Mouse (Mus musculus) kidney, embryonic 14.5 days (tissue): Measurements from ENCODE around the gene Lhx3. TPM values are rescaled to one million over a fixed set of nuclear protein-coding genes. Genes with fewer than 3 reads are reported as not detected.

Experiments
- ATAC-seq: fragments of 200-750 bp; cut with Nextera tagmentation; 2 replicates; pipeline ENCODE4 v1.8.0; 2017; ENCODE audit warnings: moderate number of reproducible peaks, mild to moderate bottlenecking, moderate TSS enrichment, moderate library complexity; ENCODE audit not compliant: low FRiP score, low TSS enrichment
- H3K27ac ChIP-seq: fragments of 300-500 bp; sonication (generic); 2 replicates; pipeline ENCODE4 v1.5.1; 2014; ENCODE audit warnings: low read depth, mild to moderate bottlenecking, low read length, moderate library complexity, mixed read lengths
- H3K27me3 ChIP-seq: fragments of 300-500 bp; sonication (generic); 2 replicates; pipeline ENCODE4 v1.6.1; 2014; ENCODE audit warnings: mild to moderate bottlenecking, low read length; ENCODE audit not compliant: control insufficient read depth, insufficient read depth
- H3K36me3 ChIP-seq: fragments of 300-500 bp; sonication (generic); 2 replicates; pipeline ENCODE4 v1.6.1; 2014; ENCODE audit warnings: low read length, mixed read lengths; ENCODE audit not compliant: control insufficient read depth, insufficient read depth
- H3K4me1 ChIP-seq: fragments of 300-500 bp; sonication (generic); 2 replicates; pipeline ENCODE4 v1.6.1; 2014; ENCODE audit warnings: low read length, mixed read lengths; ENCODE audit not compliant: control insufficient read depth, insufficient read depth
- H3K4me2 ChIP-seq: fragments of 300-500 bp; sonication (generic); replicated peaks from 2 replicates; pipeline ENCODE4 v1.6.1; 2014; ENCODE audit warnings: low read depth, mild to moderate bottlenecking, low read length
- H3K4me3 ChIP-seq: fragments of 300-500 bp; sonication (generic); 2 replicates; pipeline ENCODE4 v1.5.1; 2014; ENCODE audit warnings: mild to moderate bottlenecking, low read length
- H3K9ac ChIP-seq: fragments of 300-500 bp; sonication (generic); 2 replicates; pipeline ENCODE4 v1.6.1; 2014; ENCODE audit warnings: low read depth, mild to moderate bottlenecking, low read length, moderate library complexity
- H3K9me3 ChIP-seq: fragments of 300-500 bp; sonication (generic); 2 replicates; pipeline ENCODE4 v1.6.1; 2016; ENCODE audit warnings: low read length; ENCODE audit not compliant: control insufficient read depth
- WGBS: fragments of 180-500 bp; shearing (Covaris S2); extraction: QIAGEN DNeasy Blood & Tissue Kit; methylation state at CpG from one replicate; pipeline ENCODE4 v1.1.7; 2014; 5-methylcytosine and 5-hydroxymethylcytosine counted together
- polyA plus RNA-seq: library from polyadenylated mRNA; unstranded; fragments of >200 nt; fragmentation: Nextera tagmentation; extraction: Ambion mirVana; gene quantifications from 2 replicates; pipeline ENCODE4 v1.2.1, GENCODE M21; 2014

Gene Lhx3
- polyA plus RNA-seq, 1 experiment from 2014 or later: not detected

DNA sequence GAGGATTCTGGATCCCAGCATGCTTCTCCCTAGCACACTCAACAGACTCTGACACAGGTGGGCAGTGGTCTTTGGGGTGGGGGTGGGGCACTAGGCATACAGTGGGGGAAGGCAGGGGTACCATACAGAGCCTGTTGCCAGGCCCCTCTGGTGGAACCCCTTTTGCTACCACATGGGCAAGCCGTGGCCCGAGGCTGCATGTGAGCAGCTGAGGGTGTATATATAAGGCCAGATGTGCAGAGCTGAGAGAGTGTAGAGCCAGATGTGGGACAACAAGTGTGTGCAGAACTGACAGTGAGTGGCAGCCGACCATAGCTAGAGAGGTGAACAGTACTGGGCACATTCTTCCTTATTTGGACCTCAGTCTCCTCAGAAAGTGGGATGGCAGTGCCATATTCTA is 41.2 kb downstream of the Lhx3 start:
- H3K27me3 ChIP-seq: no peaks in the 10 kb centered on the region; the same call in 1 of the 2 replicates
- H3K36me3 ChIP-seq: no peaks in the 10 kb centered on the region
- no peaks in the 10 kb centered on the region for H3K9me3 ChIP-seq
- H3K9ac ChIP-seq: no peak overlapping the region
- H3K4me3 ChIP-seq: no peak overlapping the region
- H3K4me2 ChIP-seq: no peak overlapping the region
- H3K27ac ChIP-seq: no peak overlapping the region
- ATAC-seq: no peak
- 0 out of 2 replicates have a peak, but pooled peaks cover 4% of the 10 kb centered on the region for H3K4me1 ChIP-seq
- 79% methylated on average over 3 of the region's 3 CpGs for WGBS

- Histone ChIP-seq H3K4me3 (no peak overlapping the region), H3K9me3 (no peaks in the 10 kb centered on the region), H3K9ac (no peak overlapping the region), H3K4me1 (no peaks in the 10 kb centered on the region), H3K27me3 (no peaks in the 10 kb centered on the region), H3K27ac (no peak overlapping the region), H3K36me3 (no peaks in the 10 kb centered on the region), H3K4me2 (no peak overlapping the region)
- no peak for ATAC-seq
- 86% methylated on average over 9 of the region's 9 CpGs for WGBS
These were observed 50.0 kb downstream of the Lhx3 start for GRCm38 (mm10) chr2:26158064-26158463.

DNA sequence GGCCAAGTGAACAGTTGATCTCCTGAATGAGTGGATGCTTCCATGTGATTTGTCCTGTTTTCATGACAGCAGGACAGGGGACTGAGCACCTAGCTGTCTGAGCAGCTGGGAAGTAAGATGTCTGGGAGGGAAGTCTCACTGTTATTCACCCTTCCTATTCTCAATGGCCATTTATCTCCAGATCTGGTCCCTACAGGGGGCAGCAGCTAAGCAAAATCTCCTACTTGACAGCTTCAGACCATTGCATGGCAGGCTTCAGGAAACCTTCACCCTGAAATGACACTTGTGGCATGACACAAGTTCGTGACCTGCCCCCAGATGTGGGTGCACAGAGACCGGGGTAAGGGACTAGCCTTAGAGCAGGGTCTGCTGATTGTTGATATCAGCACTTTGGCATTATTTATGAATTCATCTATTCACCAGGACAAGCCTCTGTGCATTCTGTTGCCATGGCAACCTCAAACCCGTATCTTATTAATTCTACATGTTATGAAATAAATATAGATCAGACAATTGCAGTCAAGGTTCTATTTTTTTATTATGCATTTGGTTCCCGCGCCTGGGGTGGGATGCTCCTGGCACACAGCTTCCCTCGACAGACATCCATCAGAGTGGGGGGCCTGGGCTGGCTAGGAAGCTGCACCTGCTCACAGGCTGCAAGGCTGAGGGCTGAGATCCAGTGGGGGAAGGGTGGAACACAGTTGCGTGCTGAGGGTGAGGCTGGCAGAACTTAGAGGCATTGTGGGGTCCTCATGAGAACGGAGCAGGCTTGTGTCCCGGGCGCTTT is 51.7 kb downstream of the Lhx3 start:
- Histone ChIP-seq H3K4me3 (no peak overlapping the region), H3K9ac (no peak overlapping the region), H3K27me3 (no peaks in the 10 kb centered on the region), H3K4me2 (no peak overlapping the region), H3K27ac (no peak overlapping the region), H3K9me3 (no peaks in the 10 kb centered on the region), H3K4me1 (no peaks in the 10 kb centered on the region), H3K36me3 (no peaks in the 10 kb centered on the region)
- no peak for ATAC-seq
- 82% methylated on average over 10 of the region's 10 CpGs for WGBS

GRCm38 (mm10) chr2:26155737-26156136 is 52.4 kb downstream of the Lhx3 start:
- no peak for ATAC-seq
- Histone ChIP-seq H3K27me3 (no peaks in the 10 kb centered on the region), H3K4me2 (no peak overlapping the region), H3K9ac (no peak overlapping the region), H3K4me3 (no peak overlapping the region), H3K36me3 (no peaks in the 10 kb centered on the region), H3K27ac (no peak overlapping the region), H3K4me1 (no peaks in the 10 kb centered on the region), H3K9me3 (no peaks in the 10 kb centered on the region)
- 68% methylated on average over 3 of the region's 3 CpGs for WGBS

DNA sequence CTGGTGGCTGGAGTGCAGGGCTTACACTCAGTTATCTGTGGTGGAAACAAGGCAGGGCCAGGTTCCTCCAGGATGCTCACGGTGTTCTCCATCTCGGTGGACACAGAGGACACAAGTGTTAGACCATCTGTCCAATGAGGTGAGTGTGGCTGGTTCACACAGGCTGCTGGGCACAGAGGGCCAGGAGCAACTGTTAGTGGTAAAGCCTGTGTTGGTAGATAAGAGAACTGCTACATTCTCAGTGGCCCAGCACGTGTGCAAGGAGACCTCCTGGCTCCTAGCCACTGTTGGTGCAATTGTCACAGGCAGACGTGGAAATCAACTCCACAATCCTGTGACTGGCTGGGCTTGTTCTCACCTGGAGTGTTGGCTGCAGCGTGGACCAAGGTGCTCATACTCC is 53.5 kb downstream of the Lhx3 start:
- no peaks in the 10 kb centered on the region for H3K36me3 ChIP-seq
- H3K9ac ChIP-seq: no peak overlapping the region
- no peaks in the 10 kb centered on the region for H3K9me3 ChIP-seq
- no peak overlapping the region for H3K4me3 ChIP-seq
- H3K27ac ChIP-seq: no peak overlapping the region
- H3K4me1 ChIP-seq: no peaks in the 10 kb centered on the region
- WGBS: 70% methylated on average over 5 of the region's 5 CpGs
- no peaks in the 10 kb centered on the region for H3K27me3 ChIP-seq
- ATAC-seq: no peak
- H3K4me2 ChIP-seq: no peak overlapping the region

DNA sequence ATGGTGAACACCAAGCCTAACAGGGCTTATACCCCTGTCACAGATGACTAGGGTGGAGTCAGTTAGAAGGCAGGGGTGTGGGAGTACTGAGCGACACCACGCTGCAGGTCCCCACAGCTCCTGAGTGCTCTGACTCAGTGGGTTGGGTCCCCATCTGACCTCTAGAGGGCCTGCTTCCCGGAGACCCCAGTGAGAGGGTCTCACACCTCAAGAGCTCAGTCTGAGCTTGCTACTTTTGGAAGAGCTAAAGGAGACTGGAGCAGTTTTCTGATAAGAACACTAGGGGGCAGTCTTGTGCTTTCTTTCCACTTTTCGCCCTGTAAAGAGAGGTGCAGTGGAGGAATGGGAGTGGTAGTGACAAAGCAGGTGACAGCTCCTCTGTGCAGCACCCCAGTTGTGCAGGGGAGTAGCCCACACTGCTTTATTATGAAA is 54.2 kb downstream of the Lhx3 start:
- Histone ChIP-seq H3K9me3 (no peaks in the 10 kb centered on the region), H3K9ac (no peak overlapping the region), H3K27ac (no peak overlapping the region), H3K4me2 (no peak overlapping the region), H3K4me3 (no peak overlapping the region), H3K4me1 (no peaks in the 10 kb centered on the region), H3K27me3 (no peaks in the 10 kb centered on the region), H3K36me3 (no peaks in the 10 kb centered on the region)
- WGBS: 11% methylated on average over 4 of the region's 4 CpGs
- peak; percentile 54; the same call in 1 of the 2 replicates for ATAC-seq

GRCm38 (mm10) chr2:26153295-26153694 is 54.8 kb downstream of the Lhx3 start:
- Histone ChIP-seq H3K4me2 (no peak overlapping the region), H3K4me3 (no peak overlapping the region), H3K27ac (no peak overlapping the region), H3K36me3 (no peaks in the 10 kb centered on the region), H3K9ac (no peak overlapping the region), H3K9me3 (no peaks in the 10 kb centered on the region), H3K4me1 (no peaks in the 10 kb centered on the region), H3K27me3 (no peaks in the 10 kb centered on the region)
- WGBS: 28% methylated on average over 4 of the region's 4 CpGs
- peak; percentile 63; the same call in 1 of the 2 replicates for ATAC-seq

Other genes starting within 250 kb of the Lhx3 start
- 12.6 and 24.8 TPM in 2 replicates for gene Camsap1, start 225.0 kb downstream of the Lhx3 start, polyA plus RNA-seq
- gene Ubac1, start 186.5 kb downstream of the Lhx3 start, polyA plus RNA-seq: 80.0 and 94.3 TPM in 2 replicates
- gene Nacc2, start 85.1 kb downstream of the Lhx3 start, polyA plus RNA-seq: 3.7 and 6.6 TPM in 2 replicates
- gene Qsox2, start 29.2 kb upstream of the Lhx3 start, polyA plus RNA-seq: 10.0 and 19.0 TPM in 2 replicates
- 0.04 TPM in 1 of 2 replicates, not detected in the other for gene Ccdc187, start 86.3 kb upstream of the Lhx3 start, polyA plus RNA-seq
- gene Gpsm1, start 107.2 kb upstream of the Lhx3 start, polyA plus RNA-seq: 25.7 and 27.1 TPM in 2 replicates
- gene Dnlz, start 143.8 kb upstream of the Lhx3 start, polyA plus RNA-seq: 27.4 and 33.3 TPM in 2 replicates
- 0.24 and 0.53 TPM in 2 replicates for gene Card9, start 152.6 kb upstream of the Lhx3 start, polyA plus RNA-seq
- gene Snapc4, start 172.4 kb upstream of the Lhx3 start, polyA plus RNA-seq: 24.6 and 29.3 TPM in 2 replicates
- gene Entr1, start 181.0 kb upstream of the Lhx3 start, polyA plus RNA-seq: 86.1 and 112 TPM in 2 replicates
- gene Pmpca, start 181.1 kb upstream of the Lhx3 start, polyA plus RNA-seq: 68.9 and 113 TPM in 2 replicates
- gene Inpp5e, start 200.9 kb upstream of the Lhx3 start, polyA plus RNA-seq: 13.7 and 24.7 TPM in 2 replicates
- gene Sec16a, start 236.9 kb upstream of the Lhx3 start, polyA plus RNA-seq: 18.9 and 43.9 TPM in 2 replicates